Mouse (Mus musculus) lung, adult 18-20 months (tissue): ENCODE results near the gene Sik3.

ENCODE experiments used
- DNase-seq, 2 experiments: peaks; one replicate each; pipeline ENCODE4 v3.0.0; 2022; ENCODE audit warnings: mixed read lengths in 2 of 2

The Sik3 gene

GRCm38 (mm10) chr9:46012091-46013008 lies at the start of gene Sik3, which contains the start of gene Pafah1b2:
Sik3 (plus strand) TSS chr9:46012820.
Pafah1b2 (minus strand) TSS chr9:46012690.
- peak; percentile 94 to 96 for DNase-seq

DNA sequence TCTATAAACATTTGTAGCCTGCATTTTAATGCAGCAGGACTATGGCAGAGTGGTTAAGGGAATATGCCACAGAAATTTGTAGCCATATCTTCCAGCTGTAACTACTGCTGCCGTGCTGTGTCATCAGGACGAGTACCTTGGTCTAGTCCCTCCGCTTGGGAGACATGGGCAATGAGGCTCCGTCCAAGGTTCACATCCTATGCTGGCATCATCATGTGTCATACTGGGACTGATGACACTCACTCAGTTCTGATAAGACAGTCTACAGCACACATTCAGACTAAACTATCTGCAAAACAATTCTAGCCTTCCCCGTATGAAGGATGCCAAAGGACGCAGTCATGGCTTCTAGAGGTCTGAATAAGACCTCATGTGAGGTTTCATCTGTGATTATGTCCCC lies 49.0 kb upstream of the Sik3 start:
- no peak for DNase-seq

DNA sequence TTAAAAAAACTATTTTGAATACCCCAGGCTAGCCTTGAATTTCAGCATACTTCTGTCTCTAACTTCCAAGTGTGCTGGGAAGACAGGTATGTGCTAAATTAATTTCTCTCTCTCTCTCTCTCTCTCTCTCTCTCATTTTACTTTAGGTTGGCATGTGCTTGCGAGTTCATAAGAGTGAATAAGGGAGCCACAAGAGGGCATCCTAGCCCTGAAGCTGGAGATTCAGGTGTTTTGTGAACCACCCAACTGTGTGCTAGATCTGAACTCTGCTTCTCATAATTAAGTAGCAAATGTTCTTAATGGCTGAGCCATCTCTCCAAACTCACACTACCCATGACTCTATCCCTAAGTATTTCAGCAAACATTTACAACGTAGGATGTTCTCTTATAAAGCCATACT lies 35.7 kb upstream of the Sik3 start:
- no peak for DNase-seq

GRCm38 (mm10) chr9:45979778-45980177 lies 32.8 kb upstream of the Sik3 start:
- DNase-seq = no peak

GRCm38 (mm10) chr9:45980611-45981010 lies 32.0 kb upstream of the Sik3 start:
- no peak for DNase-seq

GRCm38 (mm10) chr9:45981331-45981730 lies 31.3 kb upstream of the Sik3 start:
- DNase-seq = no peak

GRCm38 (mm10) chr9:45983676-45984408 lies 28.8 kb upstream of the Sik3 start:
- peak; percentile 15 to 26 for DNase-seq

DNA sequence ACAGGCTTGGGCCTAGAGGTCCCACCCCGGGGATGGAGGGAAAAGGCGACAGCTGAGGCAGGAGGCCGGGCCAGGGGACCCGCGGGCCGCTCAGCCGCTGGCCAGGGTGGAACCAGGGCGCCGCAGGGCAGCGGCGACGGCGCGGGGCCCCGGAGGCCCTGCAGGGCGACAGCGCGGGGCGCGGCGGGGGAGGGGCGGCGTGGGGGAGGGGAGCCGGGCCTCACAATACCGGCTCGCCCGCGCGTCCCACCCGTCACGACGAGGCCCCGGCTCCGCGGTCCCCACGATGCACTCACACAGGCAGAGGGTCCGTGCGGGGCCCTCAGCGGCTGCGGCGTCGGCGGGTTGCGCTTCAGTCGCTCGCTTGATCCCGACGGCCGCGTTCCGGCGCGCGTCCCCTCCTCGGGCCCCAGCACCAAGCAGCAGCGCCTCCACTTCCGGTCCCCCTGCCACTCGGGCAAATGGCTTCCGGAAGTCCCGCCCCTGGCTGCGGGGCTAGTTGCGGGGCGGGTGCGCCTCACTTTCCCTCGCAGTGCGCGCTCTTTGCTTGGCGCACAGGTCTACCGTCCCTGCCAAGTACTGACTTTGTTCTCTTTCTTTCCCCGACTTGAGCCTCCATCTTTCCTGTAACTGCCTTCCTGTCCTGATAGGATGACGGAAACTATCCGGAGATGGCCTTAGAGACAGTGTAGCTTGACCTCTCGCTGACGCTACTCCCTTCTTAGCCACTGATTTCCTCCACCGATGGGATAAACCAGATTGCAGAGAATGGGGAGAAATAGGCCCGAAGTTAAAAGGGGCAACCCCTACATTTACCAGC lies 28.0 kb upstream of the Sik3 start:
- peak; percentile 87 to 92 for DNase-seq

GRCm38 (mm10) chr9:45985229-45985567 lies 27.4 kb upstream of the Sik3 start:
- peak; percentile 77 to 84 for DNase-seq

GRCm38 (mm10) chr9:45999009-45999408 lies 13.6 kb upstream of the Sik3 start:
- DNase-seq = no peak

DNA sequence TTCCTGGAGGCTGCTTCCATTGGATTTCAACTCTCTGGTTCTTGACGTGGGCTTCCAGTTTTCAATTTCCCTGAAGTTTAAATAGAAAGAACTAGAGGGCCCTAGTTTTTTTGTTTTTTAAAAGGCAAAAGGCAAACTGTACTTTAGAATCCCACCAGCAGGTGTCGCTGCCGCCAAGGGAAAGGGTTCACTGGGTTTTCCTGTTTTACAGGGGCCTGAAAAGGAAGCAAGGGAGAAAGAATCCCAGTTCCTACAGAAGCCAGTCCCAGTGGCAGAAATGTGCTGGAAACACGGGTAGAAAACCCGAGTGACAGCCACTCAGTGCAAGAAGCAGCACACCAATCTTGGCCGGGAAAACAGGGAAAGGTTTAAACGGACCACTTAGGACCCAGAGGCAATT lies 8.9 kb upstream of the Sik3 start:
- DNase-seq = peak; percentile 64 to 70

GRCm38 (mm10) chr9:46004529-46004928 lies 8.1 kb upstream of the Sik3 start:
- DNase-seq = no peak

GRCm38 (mm10) chr9:46006224-46006623 lies 6.4 kb upstream of the Sik3 start:
- no peak for DNase-seq

DNA sequence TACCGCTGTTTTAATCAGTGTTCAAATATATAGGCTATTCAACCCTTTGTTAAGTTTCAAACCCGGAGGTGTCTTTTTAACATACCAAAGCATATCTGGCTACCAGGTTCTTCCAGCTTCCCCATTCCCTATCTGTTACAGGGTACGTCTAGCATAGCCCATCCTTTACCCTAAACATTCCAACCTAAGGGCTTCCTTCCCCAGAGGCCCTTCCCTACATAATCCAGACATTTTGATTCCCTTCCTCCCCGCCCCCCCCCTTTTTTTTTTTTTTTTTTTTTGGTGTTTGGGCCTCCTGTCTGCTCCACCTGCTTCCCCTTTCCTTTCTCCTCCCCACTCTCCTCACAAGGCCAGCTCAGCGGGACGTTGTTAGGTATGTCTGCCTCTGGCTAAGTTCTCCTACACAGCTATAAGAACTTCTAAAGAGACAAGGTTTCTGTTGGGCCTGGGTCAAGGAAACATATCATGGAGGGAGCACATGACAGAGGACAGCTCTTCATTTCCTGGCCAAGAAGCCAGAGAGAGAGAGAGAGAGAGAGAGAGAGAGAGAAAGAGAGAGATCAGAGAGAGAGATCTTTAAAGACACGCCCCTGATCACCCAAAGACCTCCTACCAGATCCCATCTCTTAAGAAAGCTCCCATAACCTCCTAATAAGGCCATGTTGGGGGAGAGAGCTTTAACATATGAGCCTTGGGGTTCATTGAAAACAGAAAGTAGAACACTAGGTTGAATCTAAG lies 3.5 kb upstream of the Sik3 start:
- no peak for DNase-seq

- no peak for DNase-seq
Measured at GRCm38 (mm10) chr9:46009669-46009983, 3.0 kb upstream of the Sik3 start.

GRCm38 (mm10) chr9:46011094-46011970 lies 1.3 kb upstream of the Sik3 start:
- DNase-seq = no peak

DNA sequence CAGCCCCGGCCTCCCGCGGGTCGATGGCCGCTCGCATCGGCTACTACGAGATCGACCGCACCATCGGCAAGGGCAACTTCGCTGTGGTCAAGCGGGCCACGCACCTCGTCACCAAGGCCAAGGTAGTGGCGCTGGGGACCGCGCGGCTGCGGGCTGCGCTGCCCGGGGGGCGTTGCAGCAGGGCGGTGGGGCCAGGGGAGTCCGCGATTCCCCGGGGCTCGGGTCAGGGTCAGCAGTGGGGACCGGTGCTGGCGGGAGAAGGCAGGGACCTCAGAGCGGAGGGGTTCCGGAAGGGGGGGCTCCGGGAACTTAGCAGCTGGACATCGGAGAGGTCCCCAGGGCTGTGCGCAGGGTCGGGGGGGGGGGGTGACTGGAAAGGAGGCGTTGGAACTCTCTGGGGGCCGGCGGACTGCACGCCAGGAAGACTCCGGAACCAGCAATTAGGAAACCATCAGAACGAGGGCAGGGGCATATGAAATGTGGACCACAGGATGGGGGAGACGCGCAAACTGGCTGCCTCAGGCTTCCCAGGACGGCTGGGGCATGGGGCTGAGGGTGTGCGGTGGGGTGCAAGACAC lies 478 bp downstream of the Sik3 start:
- peak; percentile 44 to 45 for DNase-seq

GRCm38 (mm10) chr9:46013616-46014015 lies 996 bp downstream of the Sik3 start:
- DNase-seq = no peak

GRCm38 (mm10) chr9:46014251-46014681 lies 1.6 kb downstream of the Sik3 start:
- DNase-seq = peak; percentile 60 to 69

GRCm38 (mm10) chr9:46015081-46015551 lies 2.5 kb downstream of the Sik3 start:
- DNase-seq = peak; percentile 43 to 44

- DNase-seq = peak; percentile 45 to 57
Measured at GRCm38 (mm10) chr9:46015831-46016230, 3.2 kb downstream of the Sik3 start.
